Mouse (Mus musculus): ENCODE measurements around the gene Slc25a47. TPM values are rescaled to one million over a fixed set of nuclear protein-coding genes. Genes with fewer than 3 reads are reported as not detected.

Slc25a47 gene
- polyA plus RNA-seq, 1 experiment from 2014 or later = 11.0 TPM

- 91% methylated on average over 2 of the region's 2 CpGs for WGBS
- Histone ChIP-seq H3K27ac (ENCODE audit: low read depth) (no peak overlapping the region), H3K4me1 (replicated peaks; ENCODE audit: control insufficient read depth, insufficient read depth, low read length) (no peaks in the 10 kb centered on the region; the same call in 1 of the 2 replicates), H3K36me3 (ENCODE audit: control insufficient read depth, insufficient read depth, low read length) (peaks cover 23% of the 10 kb centered on the region), H3K27me3 (replicated peaks; ENCODE audit: control insufficient read depth, insufficient read depth, low read length) (no peaks in the 10 kb centered on the region), H3K9me3 (ENCODE audit: control insufficient read depth, low read length) (no peaks in the 10 kb centered on the region), H3K4me2 (ENCODE audit: low read length) (no peak overlapping the region), H3K9ac (ENCODE audit: low read length) (no peak overlapping the region), H3K4me3 (ENCODE audit: low read depth, low read length) (no peak overlapping the region)
- ATAC-seq (replicated peaks; ENCODE audit: low FRiP score, low TSS enrichment, low read depth) (no peak), DNase-seq (ENCODE audit: low spot score) (no peak)
These were observed 31.5 kb upstream of the Slc25a47 start for GRCm38 (mm10) chr12:108804388-108804787.

GRCm38 (mm10) chr12:108808465-108808864, 27.4 kb upstream of the Slc25a47 start:
- no peak overlapping the region for H3K4me2 ChIP-seq (ENCODE audit: low read length)
- ATAC-seq (replicated peaks; ENCODE audit: low FRiP score, low TSS enrichment, low read depth) (no peak), DNase-seq (ENCODE audit: low spot score) (no peak)
- no peak overlapping the region for H3K27ac ChIP-seq (ENCODE audit: low read depth)
- H3K9me3 ChIP-seq (ENCODE audit: control insufficient read depth, low read length) = no peaks in the 10 kb centered on the region
- WGBS = 77% methylated on average over 2 of the region's 2 CpGs
- H3K36me3 ChIP-seq (ENCODE audit: control insufficient read depth, insufficient read depth, low read length) = peaks cover 30% of the 10 kb centered on the region
- no peak overlapping the region for H3K4me3 ChIP-seq (ENCODE audit: low read depth, low read length)
- H3K9ac ChIP-seq (ENCODE audit: low read length) = no peak overlapping the region
- no peaks in the 10 kb centered on the region for H3K4me1 ChIP-seq (replicated peaks; ENCODE audit: control insufficient read depth, insufficient read depth, low read length)
- H3K27me3 ChIP-seq (replicated peaks; ENCODE audit: control insufficient read depth, insufficient read depth, low read length) = no peaks in the 10 kb centered on the region

- Histone ChIP-seq H3K36me3 (ENCODE audit: control insufficient read depth, insufficient read depth, low read length) (peaks cover 43% of the 10 kb centered on the region), H3K27ac (ENCODE audit: low read depth) (no peak overlapping the region), H3K4me2 (ENCODE audit: low read length) (no peak overlapping the region), H3K27me3 (replicated peaks; ENCODE audit: control insufficient read depth, insufficient read depth, low read length) (no peaks in the 10 kb centered on the region), H3K4me3 (ENCODE audit: low read depth, low read length) (no peak overlapping the region), H3K9me3 (ENCODE audit: control insufficient read depth, low read length) (no peaks in the 10 kb centered on the region), H3K4me1 (replicated peaks; ENCODE audit: control insufficient read depth, insufficient read depth, low read length) (no peaks in the 10 kb centered on the region), H3K9ac (ENCODE audit: low read length) (no peak overlapping the region)
- 67% methylated on average over 1 of the region's 1 CpGs for WGBS
- no peak for DNase-seq (ENCODE audit: low spot score)
- no peak for ATAC-seq (replicated peaks; ENCODE audit: low FRiP score, low TSS enrichment, low read depth)
These were observed 26.1 kb upstream of the Slc25a47 start for GRCm38 (mm10) chr12:108809771-108810170.

- Histone ChIP-seq H3K9ac (ENCODE audit: low read length) (no peak overlapping the region), H3K36me3 (ENCODE audit: control insufficient read depth, insufficient read depth, low read length) (peaks cover 48% of the 10 kb centered on the region), H3K27ac (ENCODE audit: low read depth) (no peak overlapping the region), H3K27me3 (replicated peaks; ENCODE audit: control insufficient read depth, insufficient read depth, low read length) (no peaks in the 10 kb centered on the region), H3K4me1 (replicated peaks; ENCODE audit: control insufficient read depth, insufficient read depth, low read length) (no peaks in the 10 kb centered on the region), H3K9me3 (ENCODE audit: control insufficient read depth, low read length) (no peaks in the 10 kb centered on the region), H3K4me2 (ENCODE audit: low read length) (no peak overlapping the region), H3K4me3 (ENCODE audit: low read depth, low read length) (no peak overlapping the region)
- ATAC-seq (replicated peaks; ENCODE audit: low FRiP score, low TSS enrichment, low read depth) (no peak), DNase-seq (ENCODE audit: low spot score) (no peak)
- 80% methylated on average over 7 of the region's 7 CpGs for WGBS
These were observed 25.5 kb upstream of the Slc25a47 start for GRCm38 (mm10) chr12:108810309-108810708.

DNA sequence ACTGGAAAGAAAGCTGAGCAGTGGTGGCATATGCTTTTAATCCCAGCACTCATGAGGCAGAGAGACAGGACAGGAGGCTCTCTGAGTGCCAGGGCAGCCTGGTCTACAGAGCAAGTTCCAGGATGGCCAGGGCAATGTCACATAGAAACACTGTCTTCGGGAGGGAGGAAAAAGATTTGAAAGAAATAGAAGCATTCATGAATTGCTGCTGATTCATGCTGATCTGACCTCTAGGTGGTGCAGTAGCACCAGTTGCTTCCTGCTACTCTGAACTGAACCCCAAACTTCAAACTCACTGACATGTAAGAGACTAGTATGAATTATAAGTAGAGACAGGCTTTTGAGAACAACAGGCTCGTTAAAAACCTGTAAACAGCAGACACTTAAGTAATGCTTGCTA, 24.7 kb upstream of the Slc25a47 start:
- no peak overlapping the region for H3K9ac ChIP-seq (ENCODE audit: low read length)
- H3K27ac ChIP-seq (ENCODE audit: low read depth) = no peak overlapping the region
- ATAC-seq (replicated peaks; ENCODE audit: low FRiP score, low TSS enrichment, low read depth) = no peak
- no peak for DNase-seq (ENCODE audit: low spot score)
- H3K27me3 ChIP-seq (replicated peaks; ENCODE audit: control insufficient read depth, insufficient read depth, low read length) = no peaks in the 10 kb centered on the region
- H3K9me3 ChIP-seq (ENCODE audit: control insufficient read depth, low read length) = no peaks in the 10 kb centered on the region
- no peak overlapping the region for H3K4me2 ChIP-seq (ENCODE audit: low read length)
- peaks cover 55% of the 10 kb centered on the region for H3K36me3 ChIP-seq (ENCODE audit: control insufficient read depth, insufficient read depth, low read length)
- H3K4me1 ChIP-seq (replicated peaks; ENCODE audit: control insufficient read depth, insufficient read depth, low read length) = no peaks in the 10 kb centered on the region
- H3K4me3 ChIP-seq (ENCODE audit: low read depth, low read length) = no peak overlapping the region
- WGBS = 55% methylated on average over 2 of the region's 2 CpGs

DNA sequence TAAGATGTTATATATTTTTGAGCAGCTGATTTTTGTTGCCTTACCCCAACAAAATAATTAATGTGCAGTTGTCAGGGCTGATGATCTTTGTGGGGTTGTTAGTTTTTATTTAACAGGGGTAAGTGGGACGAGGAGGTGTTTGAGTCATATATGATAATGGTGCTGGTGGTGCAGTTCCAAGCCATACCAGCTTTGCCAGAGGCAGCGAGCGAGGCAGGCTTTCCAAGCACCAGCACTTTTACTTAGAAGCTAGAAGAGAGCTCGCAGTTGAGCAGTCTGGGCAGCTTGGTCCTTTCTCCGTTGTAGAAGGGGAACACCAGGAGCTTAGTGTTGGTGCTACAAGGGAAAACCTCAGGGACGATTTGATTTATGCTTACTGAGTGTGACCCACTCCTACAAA, 23.4 kb upstream of the Slc25a47 start:
- no peaks in the 10 kb centered on the region for H3K9me3 ChIP-seq (ENCODE audit: control insufficient read depth, low read length)
- DNase-seq (ENCODE audit: low spot score) (no peak), ATAC-seq (replicated peaks; ENCODE audit: low FRiP score, low TSS enrichment, low read depth) (no peak)
- no peak overlapping the region for H3K4me2 ChIP-seq (ENCODE audit: low read length)
- H3K27ac ChIP-seq (ENCODE audit: low read depth) = no peak overlapping the region
- peaks cover 58% of the 10 kb centered on the region for H3K36me3 ChIP-seq (ENCODE audit: control insufficient read depth, insufficient read depth, low read length)
- no peak overlapping the region for H3K4me3 ChIP-seq (ENCODE audit: low read depth, low read length)
- no peaks in the 10 kb centered on the region for H3K27me3 ChIP-seq (replicated peaks; ENCODE audit: control insufficient read depth, insufficient read depth, low read length)
- 79% methylated on average over 6 of the region's 6 CpGs for WGBS
- no peaks in the 10 kb centered on the region for H3K4me1 ChIP-seq (replicated peaks; ENCODE audit: control insufficient read depth, insufficient read depth, low read length)
- no peak overlapping the region for H3K9ac ChIP-seq (ENCODE audit: low read length)

DNA sequence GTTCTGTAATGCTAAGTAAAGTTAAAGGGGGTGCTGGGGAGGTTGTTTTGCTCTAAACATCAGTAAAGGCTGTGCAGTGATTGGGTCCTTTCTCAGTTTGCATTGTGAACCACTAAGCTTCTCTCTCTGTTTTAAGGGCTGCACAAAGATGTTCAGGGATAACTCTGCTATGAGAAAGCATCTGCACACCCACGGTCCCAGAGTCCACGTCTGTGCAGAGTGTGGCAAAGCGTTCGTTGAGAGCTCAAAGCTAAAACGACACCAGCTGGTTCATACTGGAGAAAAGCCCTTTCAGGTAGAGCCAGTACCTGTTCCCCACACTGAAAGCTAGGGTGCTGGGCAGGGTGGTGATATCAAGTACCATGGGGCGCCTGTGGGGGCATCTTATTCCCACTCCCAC, 21.4 kb upstream of the Slc25a47 start:
- H3K36me3 ChIP-seq (ENCODE audit: control insufficient read depth, insufficient read depth, low read length) = peaks cover 51% of the 10 kb centered on the region

DNA sequence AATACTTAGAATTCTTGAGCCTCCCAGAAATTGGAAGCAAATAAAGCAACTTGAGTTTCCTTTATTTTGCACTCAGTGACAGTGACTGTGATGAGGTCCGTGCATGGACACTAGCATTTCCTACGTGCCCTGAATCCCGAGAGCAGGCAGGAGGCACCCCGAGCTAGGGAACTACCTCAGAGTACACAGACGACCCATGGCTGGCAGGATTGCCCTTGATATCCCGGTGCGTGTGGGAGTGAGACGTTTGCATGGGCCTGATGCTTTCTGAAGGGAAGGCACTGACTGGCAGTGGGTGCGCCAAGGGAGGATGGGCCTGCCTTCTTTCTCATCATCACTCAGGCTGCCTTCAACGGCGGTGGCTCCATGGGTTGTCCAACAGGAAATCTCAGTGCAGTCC, 19.3 kb upstream of the Slc25a47 start:
- WGBS = 81% methylated on average over 11 of the region's 11 CpGs
- H3K4me3 ChIP-seq (ENCODE audit: low read depth, low read length) = no peak overlapping the region
- no peak for DNase-seq (ENCODE audit: low spot score)
- H3K36me3 ChIP-seq (ENCODE audit: control insufficient read depth, insufficient read depth, low read length) = peaks cover 44% of the 10 kb centered on the region
- H3K4me1 ChIP-seq (replicated peaks; ENCODE audit: control insufficient read depth, insufficient read depth, low read length) = no peaks in the 10 kb centered on the region
- H3K4me2 ChIP-seq (ENCODE audit: low read length) = no peak overlapping the region
- no peaks in the 10 kb centered on the region for H3K9me3 ChIP-seq (ENCODE audit: control insufficient read depth, low read length)
- H3K9ac ChIP-seq (ENCODE audit: low read length) = no peak overlapping the region
- H3K27ac ChIP-seq (ENCODE audit: low read depth) = no peak overlapping the region
- ATAC-seq (replicated peaks; ENCODE audit: low FRiP score, low TSS enrichment, low read depth) = no peak
- no peaks in the 10 kb centered on the region for H3K27me3 ChIP-seq (replicated peaks; ENCODE audit: control insufficient read depth, insufficient read depth, low read length)

More for the DNA sequence above, 21.4 kb upstream of the Slc25a47 start:
- Histone ChIP-seq H3K4me3 (ENCODE audit: low read depth, low read length) (no peak overlapping the region), H3K27ac (ENCODE audit: low read depth) (no peak overlapping the region), H3K27me3 (replicated peaks; ENCODE audit: control insufficient read depth, insufficient read depth, low read length) (no peaks in the 10 kb centered on the region), H3K4me2 (ENCODE audit: low read length) (no peak overlapping the region), H3K9ac (ENCODE audit: low read length) (no peak overlapping the region), H3K9me3 (ENCODE audit: control insufficient read depth, low read length) (no peaks in the 10 kb centered on the region), H3K4me1 (replicated peaks; ENCODE audit: control insufficient read depth, insufficient read depth, low read length) (no peaks in the 10 kb centered on the region)
- 88% methylated on average over 6 of the region's 6 CpGs for WGBS
- DNase-seq (ENCODE audit: low spot score) (no peak), ATAC-seq (replicated peaks; ENCODE audit: low FRiP score, low TSS enrichment, low read depth) (no peak)

- Histone ChIP-seq H3K4me1 (replicated peaks; ENCODE audit: control insufficient read depth, insufficient read depth, low read length) (no peaks in the 10 kb centered on the region), H3K9me3 (ENCODE audit: control insufficient read depth, low read length) (no peaks in the 10 kb centered on the region), H3K9ac (ENCODE audit: low read length) (no peak overlapping the region), H3K36me3 (ENCODE audit: control insufficient read depth, insufficient read depth, low read length) (peaks cover 25% of the 10 kb centered on the region), H3K4me3 (ENCODE audit: low read depth, low read length) (no peak overlapping the region), H3K27me3 (replicated peaks; ENCODE audit: control insufficient read depth, insufficient read depth, low read length) (no peaks in the 10 kb centered on the region), H3K4me2 (ENCODE audit: low read length) (no peak overlapping the region), H3K27ac (ENCODE audit: low read depth) (no peak overlapping the region)
- no peak for DNase-seq (ENCODE audit: low spot score)
- 91% methylated on average over 4 of the region's 4 CpGs for WGBS
- no peak for ATAC-seq (replicated peaks; ENCODE audit: low FRiP score, low TSS enrichment, low read depth)
These were observed 15.4 kb upstream of the Slc25a47 start for GRCm38 (mm10) chr12:108820461-108820860.

Measured in intestine, embryonic 14.5 days (tissue).